Mouse (Mus musculus) testis, adult 2 months (tissue): ENCODE data around the gene Tmtc1.

Experiments
- CTCF ChIP-seq: fragments of 200-500 bp; IDR thresholded peaks from 2 replicates; pipeline ENCODE4 v1.5.1; 2012; ENCODE audit warnings: low read depth, mild to moderate bottlenecking, inconsistent platforms, low read length, moderate library complexity; ENCODE audit not compliant: control insufficient read depth, insufficient read depth, insufficient replicate concordance
- POLR2A ChIP-seq: fragments of 200-500 bp; IDR thresholded peaks from 2 replicates; pipeline ENCODE4 v1.6.1; 2012; ENCODE audit warnings: low read depth, mild to moderate bottlenecking, inconsistent platforms, low read length, moderate library complexity; ENCODE audit not compliant: control insufficient read depth

- TF ChIP-seq CTCF (no peak), POLR2A (no peak)
Measured at GRCm38 (mm10) chr6:148328928-148329327, 115.3 kb downstream of the Tmtc1 start.
